Mouse (Mus musculus) C2C12 (cell line): ENCODE data around the gene Sgip1. TPM values are rescaled to one million over a fixed set of nuclear protein-coding genes. Genes with fewer than 3 reads are reported as not detected.

Experiments used
- H3K27me3 ChIP-seq: one replicate; pipeline ENCODE4 v1.6.1; 2011; ENCODE audit not compliant: control insufficient read depth, insufficient read depth, insufficient read length
- H3K36me3 ChIP-seq: one replicate; pipeline ENCODE4 v1.6.1; 2011; ENCODE audit not compliant: control insufficient read depth, insufficient read depth
- H3K4me3 ChIP-seq: one replicate; pipeline ENCODE4 v1.5.1; 2011; ENCODE audit warnings: mild to moderate bottlenecking, control low read depth; ENCODE audit not compliant: poor library complexity, insufficient read depth, severe bottlenecking
- H3K79me2 ChIP-seq: one replicate; pipeline ENCODE4 v1.6.1; 2011; ENCODE audit not compliant: control insufficient read depth, insufficient read depth
- H3K79me3 ChIP-seq: one replicate; pipeline ENCODE4 v1.6.1; 2011; ENCODE audit warnings: low read depth, control low read depth
- H3ac ChIP-seq: one replicate; pipeline ENCODE3; 2011; ENCODE audit warnings: low read depth; ENCODE audit not compliant: control insufficient read depth, insufficient read length
- CEBPB ChIP-seq: IDR thresholded peaks from one replicate; pipeline ENCODE4 v1.6.1; 2011; ENCODE audit warnings: low read depth, mild to moderate bottlenecking, control low read depth, moderate library complexity
- CTCF ChIP-seq: IDR thresholded peaks from one replicate; pipeline ENCODE4 v1.5.1; 2011; ENCODE audit not compliant: control insufficient read depth, insufficient read depth, insufficient read length
- FOSL1 ChIP-seq: IDR thresholded peaks from one replicate; pipeline ENCODE4 v1.8.0; 2011; ENCODE audit warnings: mild to moderate bottlenecking, low read length; ENCODE audit not compliant: poor library complexity, insufficient read depth, severe bottlenecking
- MAX ChIP-seq: IDR thresholded peaks from one replicate; pipeline ENCODE4 v1.6.1; 2011; ENCODE audit warnings: mild to moderate bottlenecking, control low read depth
- MYOD1 ChIP-seq: IDR thresholded peaks from one replicate; pipeline ENCODE4 v1.6.1; 2011; ENCODE audit warnings: low read depth; ENCODE audit not compliant: control insufficient read depth, insufficient read length
- MYOG ChIP-seq: IDR thresholded peaks from one replicate; pipeline ENCODE4 v1.6.1; 2011; ENCODE audit not compliant: control insufficient read depth, insufficient read length; ENCODE audit errors: extremely low read depth
- USF1 ChIP-seq: IDR thresholded peaks from one replicate; pipeline ENCODE4 v1.6.1; 2011; ENCODE audit warnings: low read depth, mild to moderate bottlenecking, control low read depth, moderate library complexity
- polyA plus RNA-seq: library from polyadenylated mRNA; unstranded; fragments of >200 nt; fragmentation: generic; extraction: Trizol; gene quantifications from one replicate; pipeline ENCODE4 v1.2.1, GENCODE M21; 2012; ENCODE audit warnings: missing spikeins

The Sgip1 gene
- polyA plus RNA-seq, 1 experiment = 0.07 TPM

GRCm38 (mm10) chr4:103004681-103005080 is 263.6 kb downstream of the Sgip1 start:
- Histone ChIP-seq H3K27me3 (no peaks in the 10 kb centered on the region), H3K36me3 (no peaks in the 10 kb centered on the region), H3ac (no peak overlapping the region), H3K79me2 (no peaks in the 10 kb centered on the region), H3K79me3 (no peaks in the 10 kb centered on the region), H3K4me3 (no peak overlapping the region)
- TF ChIP-seq CTCF = no peak
- no peak for TF ChIP-seq FOSL1
- no peak for TF ChIP-seq MAX
- no peak for TF ChIP-seq CEBPB
- TF ChIP-seq MYOD1 = no peak
- TF ChIP-seq MYOG = no peak
- no peak for TF ChIP-seq USF1

DNA sequence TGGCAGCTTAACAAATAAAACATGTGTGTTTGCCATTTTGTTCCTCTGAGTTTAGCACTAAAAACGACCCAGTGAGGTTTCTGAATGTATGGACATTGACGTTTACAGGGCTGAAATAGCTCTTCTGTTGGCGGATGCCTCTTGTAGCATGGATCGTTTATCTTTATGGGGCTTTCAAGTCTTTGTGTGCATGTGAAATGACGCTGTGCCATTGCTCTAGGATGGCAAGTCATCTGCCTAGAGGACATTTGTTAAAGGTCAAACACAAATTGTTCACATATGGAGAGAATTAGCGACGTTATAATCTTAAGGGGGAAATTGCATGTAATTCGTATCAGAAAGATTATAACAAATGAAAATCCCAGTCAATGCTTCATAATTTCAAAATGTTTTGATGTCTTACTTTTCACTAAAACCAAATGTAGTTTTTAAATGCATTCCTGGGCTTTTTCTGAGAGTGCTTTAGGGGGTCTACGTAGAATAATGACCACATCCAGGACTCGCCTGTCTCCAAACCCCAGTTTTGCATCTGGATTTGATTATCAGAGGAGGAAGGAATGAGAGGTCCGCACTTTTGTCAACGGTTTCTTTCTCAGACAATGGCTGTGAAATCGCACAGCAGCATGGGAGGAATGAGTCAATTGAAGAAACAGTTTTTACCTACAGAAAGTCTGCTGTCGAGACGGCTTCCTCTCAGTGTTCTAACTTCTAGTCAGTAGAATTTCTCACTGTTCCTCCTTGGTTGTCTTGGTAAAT is 264.3 kb downstream of the Sgip1 start:
- H3ac ChIP-seq = no peak overlapping the region
- no peaks in the 10 kb centered on the region for H3K79me2 ChIP-seq
- H3K79me3 ChIP-seq = no peaks in the 10 kb centered on the region
- no peaks in the 10 kb centered on the region for H3K27me3 ChIP-seq
- H3K36me3 ChIP-seq = no peaks in the 10 kb centered on the region
- no peak for TF ChIP-seq MYOD1
- TF ChIP-seq FOSL1 = no peak
- TF ChIP-seq MYOG = no peak
- TF ChIP-seq MAX = no peak
- no peak for TF ChIP-seq CTCF
- no peak for TF ChIP-seq CEBPB
- no peak for TF ChIP-seq USF1
- no peak overlapping the region for H3K4me3 ChIP-seq

DNA sequence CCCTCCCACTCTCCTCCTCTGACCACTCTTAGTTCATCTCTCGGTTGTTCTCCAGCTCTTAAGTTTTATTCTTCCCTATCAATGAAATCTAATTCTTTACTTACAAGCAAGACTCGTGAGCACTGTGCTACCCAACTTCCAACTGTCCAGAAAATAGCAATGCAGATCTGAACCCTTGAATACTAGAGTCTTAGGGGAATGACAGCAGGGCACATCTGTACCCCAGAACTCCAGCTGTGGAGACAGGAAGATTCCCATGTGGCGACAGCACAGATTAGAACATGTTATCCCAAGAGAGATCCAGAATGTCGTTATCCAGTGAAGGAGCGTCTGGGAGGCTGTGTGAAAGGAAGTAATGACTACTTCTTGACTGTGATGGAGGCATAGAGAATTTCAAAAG is 265.2 kb downstream of the Sgip1 start:
- TF ChIP-seq USF1 = no peak
- no peak for TF ChIP-seq CEBPB
- no peak for TF ChIP-seq FOSL1
- TF ChIP-seq MYOG = no peak
- no peak for TF ChIP-seq CTCF
- H3ac ChIP-seq = no peak overlapping the region
- H3K4me3 ChIP-seq = no peak overlapping the region
- no peaks in the 10 kb centered on the region for H3K27me3 ChIP-seq
- H3K79me2 ChIP-seq = no peaks in the 10 kb centered on the region
- H3K36me3 ChIP-seq = no peaks in the 10 kb centered on the region
- no peaks in the 10 kb centered on the region for H3K79me3 ChIP-seq

GRCm38 (mm10) chr4:103006943-103007418 is 265.9 kb downstream of the Sgip1 start:
- no peaks in the 10 kb centered on the region for H3K79me3 ChIP-seq
- H3K27me3 ChIP-seq = peaks cover 3% of the 10 kb centered on the region
- TF ChIP-seq CEBPB = no peak
- TF ChIP-seq MYOD1 = no peak
- no peak for TF ChIP-seq MYOG
- TF ChIP-seq MAX = no peak
- no peak for TF ChIP-seq CTCF
- TF ChIP-seq USF1 = no peak
- TF ChIP-seq FOSL1 = no peak
- H3K36me3 ChIP-seq = no peaks in the 10 kb centered on the region
- H3K4me3 ChIP-seq = no peak overlapping the region
- H3K79me2 ChIP-seq = no peaks in the 10 kb centered on the region
- no peak overlapping the region for H3ac ChIP-seq

DNA sequence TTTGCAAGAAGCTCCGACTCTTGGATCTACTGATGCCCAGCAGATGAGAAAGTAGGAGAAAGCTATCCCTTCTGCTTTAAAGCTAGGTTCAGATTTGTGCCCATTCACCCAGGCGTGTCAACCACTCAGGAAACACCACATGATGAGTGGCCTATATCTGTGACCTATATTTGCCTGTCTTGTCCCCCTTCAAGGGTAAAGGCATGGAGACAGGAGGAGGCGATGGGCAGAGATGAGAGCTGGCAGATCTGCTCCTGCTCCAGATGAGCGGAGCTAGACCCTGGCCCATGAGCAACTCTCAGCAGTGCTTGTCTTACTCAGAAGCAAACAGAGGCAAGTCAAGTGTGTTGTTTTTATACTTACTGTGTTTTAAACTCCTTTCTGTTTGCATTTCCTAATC is 269.6 kb downstream of the Sgip1 start:
- Histone ChIP-seq H3K79me3 (no peaks in the 10 kb centered on the region), H3ac (no peak overlapping the region), H3K4me3 (no peak overlapping the region), H3K36me3 (no peaks in the 10 kb centered on the region), H3K79me2 (no peaks in the 10 kb centered on the region), H3K27me3 (peaks cover 3% of the 10 kb centered on the region)
- TF ChIP-seq CEBPB = no peak
- TF ChIP-seq FOSL1 = no peak
- no peak for TF ChIP-seq MYOD1
- no peak for TF ChIP-seq MYOG
- no peak for TF ChIP-seq CTCF
- TF ChIP-seq USF1 = no peak
- TF ChIP-seq MAX = no peak

GRCm38 (mm10) chr4:103011823-103012222 is 270.7 kb downstream of the Sgip1 start:
- no peak overlapping the region for H3ac ChIP-seq

More at GRCm38 (mm10) chr4:103011823-103012222, 270.7 kb downstream of the Sgip1 start:
- H3K79me2 ChIP-seq = no peaks in the 10 kb centered on the region
- H3K4me3 ChIP-seq = no peak overlapping the region
- no peaks in the 10 kb centered on the region for H3K36me3 ChIP-seq
- no peaks in the 10 kb centered on the region for H3K79me3 ChIP-seq
- TF ChIP-seq CTCF (no peak), MYOD1 (no peak), CEBPB (no peak), MYOG (no peak), MAX (no peak), USF1 (no peak), FOSL1 (no peak)
- peaks cover 3% of the 10 kb centered on the region for H3K27me3 ChIP-seq
